Mouse (Mus musculus): ENCODE results near the gene Pnrc2.

DNA sequence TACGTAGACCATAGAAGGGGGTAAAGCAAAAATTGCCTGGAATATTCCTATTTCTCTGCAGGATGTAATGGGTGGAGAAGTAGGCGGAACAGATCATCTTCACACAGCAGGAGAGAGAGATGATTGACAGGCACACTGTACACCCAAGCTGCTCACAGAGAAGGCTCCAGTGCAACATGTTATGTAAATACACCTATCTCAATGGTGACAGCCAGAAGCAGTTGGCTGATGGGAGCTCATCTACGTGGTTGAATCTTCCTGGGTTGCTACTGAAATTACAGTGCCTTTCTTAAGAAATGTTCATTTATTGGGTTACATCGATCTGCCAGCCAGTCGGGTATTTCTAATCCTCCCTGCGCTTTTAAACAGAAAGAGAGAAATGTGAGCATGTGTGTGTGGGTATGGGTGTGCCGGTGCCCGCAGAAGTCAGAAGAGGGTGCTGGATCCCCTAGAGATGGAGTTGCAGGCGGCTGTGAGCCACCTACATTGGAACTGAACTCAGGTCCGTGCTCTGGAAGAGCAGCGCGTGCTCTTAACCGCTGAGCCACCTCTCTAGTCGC is 19.6 kb downstream of the Pnrc2 start:
- no peak for TF ChIP-seq POLR2A (IDR thresholded peaks at IDR 0.05; ENCODE audit: control insufficient read depth in 1 of 2, insufficient read depth in 1 of 2, low read depth in 1 of 2, low read length in 2 of 2, poor library complexity in 1 of 2)
- no peak for TF ChIP-seq CTCF (IDR thresholded peaks at IDR 0.05 in 2 of 3, conservative IDR thresholded peaks at IDR 0.05 in 1 of 3; ENCODE audit: control insufficient read depth in 1 of 3, insufficient read depth in 1 of 3, low read depth in 2 of 3, low read length in 3 of 3, poor library complexity in 1 of 3, severe bottlenecking in 1 of 3)
- TF ChIP-seq ZMIZ1 (IDR thresholded peaks at IDR 0.05; ENCODE audit: low read depth, low read length), result no peak

All from MEL (cell line).